Mouse (Mus musculus) liver, adult 2 months (tissue): Measurements from ENCODE around the gene Slc16a4.

Source experiments
- CTCF ChIP-seq: fragments of 200-500 bp; IDR thresholded peaks from 2 replicates; pipeline ENCODE4 v1.5.1; 2011; ENCODE audit warnings: low read depth, low read length, control low read depth
- POLR2A ChIP-seq: fragments of 200-500 bp; IDR thresholded peaks from 2 replicates; pipeline ENCODE4 v1.6.1; 2011; ENCODE audit warnings: low read length, control low read depth; ENCODE audit not compliant: insufficient read depth; ENCODE audit errors: extremely low read depth

GRCm38 (mm10) chr3:107253925-107254324 is 37.1 kb upstream of the Slc16a4 start:
- TF ChIP-seq POLR2A, result no peak
- TF ChIP-seq CTCF, result no peak
